Mouse (Mus musculus) CH12.LX (cell line): ENCODE results near the gene Tmem189. TPM values are rescaled to one million over a fixed set of nuclear protein-coding genes. Genes with fewer than 3 reads are reported as not detected.

Source experiments
- DNase-seq: peaks from one replicate; pipeline ENCODE4 v3.0.0-alpha.2; 2013; ENCODE audit errors: extremely low read depth
- H3K27ac ChIP-seq: 2 replicates; pipeline ENCODE4 v1.5.1; 2012; ENCODE audit warnings: low read depth, mild to moderate bottlenecking, control low read depth, moderate library complexity; ENCODE audit not compliant: insufficient read depth
- H3K27me3 ChIP-seq: replicated peaks from 2 replicates; pipeline ENCODE3; 2012; ENCODE audit warnings: inconsistent platforms
- H3K36me3 ChIP-seq, 2 experiments: replicated peaks in 1 of 2; 2 replicates each; pipeline versions ENCODE3 to v1.6.1; 2012; ENCODE audit warnings: inconsistent platforms in 1 of 2, low read length in 1 of 2, mild to moderate bottlenecking in 1 of 2, mixed read lengths in 1 of 2, moderate library complexity in 1 of 2; ENCODE audit not compliant: control insufficient read depth in 1 of 2, insufficient read depth in 1 of 2
- H3K4me1 ChIP-seq, 2 experiments: 2 replicates each; pipeline ENCODE4 v1.6.1; 2012; ENCODE audit warnings: inconsistent platforms in 1 of 2, moderate library complexity in 1 of 2; ENCODE audit not compliant: insufficient read depth in 2 of 2, control insufficient read depth in 1 of 2
- H3K4me2 ChIP-seq: 2 replicates; pipeline ENCODE4 v1.6.1; 2012; ENCODE audit warnings: low read depth, mild to moderate bottlenecking, control low read depth; ENCODE audit not compliant: poor library complexity, insufficient read depth, severe bottlenecking
- H3K4me3 ChIP-seq, 3 experiments: fragments of 150-350 bp in 1 of 3; sonication (generic) in 1 of 3; replicated peaks in 1 of 3; 2 replicates each; pipeline versions ENCODE3 to v1.5.1; 2011 to 2012; ENCODE audit warnings: low read depth in 2 of 3, low read length in 2 of 3, mild to moderate bottlenecking in 2 of 3, moderate library complexity in 2 of 3, control low read depth in 1 of 3, improper control_type of control experiment in 1 of 3, inconsistent platforms in 1 of 3, mixed read lengths in 1 of 3; ENCODE audit not compliant: poor library complexity in 1 of 3
- H3K79me2 ChIP-seq: replicated peaks from 2 replicates; pipeline ENCODE4 v1.6.1; 2012; ENCODE audit warnings: mild to moderate bottlenecking, moderate library complexity; ENCODE audit not compliant: control insufficient read depth, poor library complexity, insufficient read depth, severe bottlenecking; ENCODE audit errors: extremely low read depth
- H3K9ac ChIP-seq: 2 replicates; pipeline ENCODE4 v1.6.1; 2012; ENCODE audit warnings: low read depth, mild to moderate bottlenecking, control low read depth, moderate library complexity; ENCODE audit not compliant: insufficient read depth
- H3K9me3 ChIP-seq: replicated peaks from 2 replicates; pipeline ENCODE3; 2012; ENCODE audit warnings: low read length, inconsistent platforms, mixed read lengths
- BHLHE40 ChIP-seq: IDR thresholded peaks from 2 replicates; pipeline ENCODE4 v1.6.1; 2011; ENCODE audit warnings: mild to moderate bottlenecking, low read depth, low read length, improper control_type of control experiment
- CHD2 ChIP-seq: IDR thresholded peaks from 2 replicates; pipeline ENCODE4 v1.6.1; 2011; ENCODE audit warnings: low read length, improper control_type of control experiment
- E2F4 ChIP-seq: IDR thresholded peaks from 2 replicates; pipeline ENCODE4 v1.6.1; 2011; ENCODE audit warnings: low read depth, low read length, improper control_type of control experiment; ENCODE audit not compliant: insufficient replicate concordance
- EP300 ChIP-seq: IDR thresholded peaks from 2 replicates; pipeline ENCODE4 v1.6.1; 2011; ENCODE audit warnings: low read length, improper control_type of control experiment
- GABPA ChIP-seq: IDR thresholded peaks from 2 replicates; pipeline ENCODE4 v1.6.1; 2012; ENCODE audit warnings: low read depth, low read length, improper control_type of control experiment, inconsistent platforms; ENCODE audit not compliant: insufficient replicate concordance
- HCFC1 ChIP-seq: IDR thresholded peaks from 2 replicates; pipeline ENCODE4 v1.6.1; 2012; ENCODE audit warnings: low read depth, mild to moderate bottlenecking, inconsistent platforms, low read length, improper control_type of control experiment
- IRF4 ChIP-seq: IDR thresholded peaks from 2 replicates; pipeline ENCODE4 v1.6.1; 2014; ENCODE audit warnings: low read depth, mild to moderate bottlenecking, inconsistent platforms, low read length, improper control_type of control experiment
- JUN ChIP-seq: IDR thresholded peaks from 2 replicates; pipeline ENCODE4 v1.6.1; 2011; ENCODE audit warnings: low read depth, mild to moderate bottlenecking, low read length, improper control_type of control experiment, moderate library complexity; ENCODE audit not compliant: insufficient read depth
- MAFK ChIP-seq: IDR thresholded peaks from 2 replicates; pipeline ENCODE4 v1.6.1; 2011; ENCODE audit warnings: low read length, improper control_type of control experiment; ENCODE audit not compliant: insufficient replicate concordance
- MAX ChIP-seq: IDR thresholded peaks from 2 replicates; pipeline ENCODE4 v1.6.1; 2011; ENCODE audit warnings: low read length, improper control_type of control experiment
- MEF2A ChIP-seq: IDR thresholded peaks from 2 replicates; pipeline ENCODE4 v1.6.1; 2014; ENCODE audit warnings: low read depth, mild to moderate bottlenecking, inconsistent platforms, low read length, improper control_type of control experiment, borderline replicate concordance
- MYC ChIP-seq: IDR thresholded peaks from 2 replicates; pipeline ENCODE4 v1.6.1; 2011; ENCODE audit warnings: low read depth, mild to moderate bottlenecking, improper control_type of control experiment, low read length
- NELFE ChIP-seq: IDR thresholded peaks from 2 replicates; pipeline ENCODE4 v1.6.1; 2011; ENCODE audit warnings: low read depth, low read length, improper control_type of control experiment
- NRF1 ChIP-seq: IDR thresholded peaks from 2 replicates; pipeline ENCODE4 v1.6.1; 2014; ENCODE audit warnings: low read depth, mild to moderate bottlenecking, inconsistent platforms, low read length, improper control_type of control experiment, moderate library complexity
- PAX5 ChIP-seq: IDR thresholded peaks from 2 replicates; pipeline ENCODE4 v1.6.1; 2012; ENCODE audit warnings: low read length, inconsistent platforms, mixed read lengths
- POLR2A ChIP-seq: IDR thresholded peaks from 2 replicates; pipeline ENCODE4 v1.6.1; 2011; ENCODE audit warnings: low read depth, mild to moderate bottlenecking, improper control_type of control experiment, low read length
- RAD21 ChIP-seq: IDR thresholded peaks from 2 replicates; pipeline ENCODE4 v1.6.1; 2011; ENCODE audit warnings: low read depth, mild to moderate bottlenecking, low read length, improper control_type of control experiment, moderate library complexity
- SIN3A ChIP-seq: IDR thresholded peaks from 2 replicates; pipeline ENCODE4 v1.6.1; 2012; ENCODE audit warnings: low read length, improper control_type of control experiment, inconsistent platforms
- SMC3 ChIP-seq: IDR thresholded peaks from 2 replicates; pipeline ENCODE4 v1.6.1; 2011; ENCODE audit warnings: low read depth, low read length, improper control_type of control experiment
- TBP ChIP-seq: conservative IDR thresholded peaks from 2 replicates; pipeline ENCODE4 v1.6.1; 2011; ENCODE audit warnings: low read depth, low read length, improper control_type of control experiment
- USF1 ChIP-seq: IDR thresholded peaks from 2 replicates; pipeline ENCODE4 v1.6.1; 2014; ENCODE audit warnings: low read depth, mild to moderate bottlenecking, inconsistent platforms, low read length, improper control_type of control experiment
- USF2 ChIP-seq: conservative IDR thresholded peaks from 2 replicates; pipeline ENCODE4 v1.6.1; 2011; ENCODE audit warnings: low read depth, low read length, improper control_type of control experiment
- ZC3H11A ChIP-seq: IDR thresholded peaks from 2 replicates; pipeline ENCODE4 v1.6.1; 2012; ENCODE audit warnings: low read depth, mild to moderate bottlenecking, inconsistent platforms, low read length, improper control_type of control experiment
- ZMIZ1 ChIP-seq: IDR thresholded peaks from 2 replicates; pipeline ENCODE4 v1.6.1; 2012; ENCODE audit warnings: low read depth, mild to moderate bottlenecking, inconsistent platforms, low read length, improper control_type of control experiment
- ZNF384 ChIP-seq: IDR thresholded peaks from 2 replicates; pipeline ENCODE4 v1.6.1; 2012; ENCODE audit warnings: low read depth, low read length, improper control_type of control experiment, inconsistent platforms
- dilution Hi-C: fragments of 300-500 bp; cut with MboI; formaldehyde crosslinking; loops from 2 replicates; pipeline ENCODE4 v1.14.3; 2020; ENCODE audit warnings: low sequenced_read_pairs; ENCODE audit not compliant: extremely low pct_unique_long_range_greater_than_20kb, extremely low pct_ligation_motif_present
- in situ Hi-C: fragments of 300-500 bp; cut with MboI; formaldehyde crosslinking; loops from 3 replicates; pipeline ENCODE4 v1.14.3; 2019; ENCODE audit warnings: low sequenced_read_pairs, low pct_ligation_motif_present, low pct_unique_long_range_greater_than_20kb, mixed read lengths
- polyA plus RNA-seq: library from polyadenylated mRNA; unstranded; fragments of >175 nt; gene quantifications from 2 replicates; pipeline ENCODE4 v1.2.1, GENCODE M21; 2012; ENCODE audit warnings: low read depth; ENCODE audit not compliant: insufficient read length
- total RNA-seq, 2 experiments: library from RNA; depleted of rRNA; stranded (reverse); fragments of 300-350 nt in 1 of 2; fragments of >200 nt in 1 of 2; gene quantifications; 2 replicates each; pipeline ENCODE4 v1.2.3; 2012 to 2014

Tmem189 gene
- total and polyA plus RNA-seq, 3 experiments = 27.9 to 30.9 (median 29.5) TPM

GRCm38 (mm10) chr2:167697902-167698301 lies 8.3 kb upstream of the Tmem189 start (continued):
- TF ChIP-seq JUN = no peak
- TF ChIP-seq BHLHE40 = peak; percentile 99
- TF ChIP-seq E2F4 = no peak
- no peak for TF ChIP-seq ZC3H11A
- no peak for TF ChIP-seq PAX5
- peak; percentile 75 for TF ChIP-seq MAX
- no peak for TF ChIP-seq GABPA
- peak; percentile 68 for TF ChIP-seq HCFC1
- TF ChIP-seq USF1 = peak; percentile 89
- TF ChIP-seq NRF1 = no peak

GRCm38 (mm10) chr2:167696143-167696542 lies 6.5 kb upstream of the Tmem189 start:
- in situ Hi-C loops (no loop called here), dilution Hi-C loops (loop anchor here (25.0 kb wide), 1 partner anchor 191 kb away; no protein-coding TSS in a partner anchor)
- H3K27ac ChIP-seq = no peak overlapping the region
- DNase-seq = no peak
- H3K4me3 ChIP-seq = no peak overlapping the region
- H3K27me3 ChIP-seq = peaks cover 53% of the 10 kb centered on the region
- H3K4me1 ChIP-seq = peaks cover 11 to 16% of the 10 kb centered on the region in 2 experiments
- TF ChIP-seq EP300 (no peak), SIN3A (no peak), BHLHE40 (no peak), POLR2A (no peak), RAD21 (no peak), USF2 (no peak), MEF2A (no peak), SMC3 (no peak), ZMIZ1 (no peak), IRF4 (no peak), ZC3H11A (no peak), TBP (no peak), USF1 (no peak), MYC (no peak), ZNF384 (no peak), MAFK (no peak), NELFE (no peak), CHD2 (no peak)
- H3K9me3 ChIP-seq = peaks cover 8% of the 10 kb centered on the region
- H3K9ac ChIP-seq = no peak overlapping the region
- H3K36me3 ChIP-seq = no peaks in the 10 kb centered on the region
- no peak overlapping the region for H3K4me2 ChIP-seq
- H3K79me2 ChIP-seq = no peaks in the 10 kb centered on the region; the same call in 1 of the 2 replicates
